Mouse (Mus musculus): ENCODE results near the gene Pecr. TPM values are rescaled to one million over a fixed set of nuclear protein-coding genes. Genes with fewer than 3 reads are reported as not detected.
"Not testable (repeated sequence)": the region's sequence is repeated elsewhere in the genome, so short reads cannot be mapped to it uniquely, and the experiment has no call there.

Gene Pecr
- polyA plus RNA-seq, 1 experiment from 2014 or later = 8.0 TPM

DNA sequence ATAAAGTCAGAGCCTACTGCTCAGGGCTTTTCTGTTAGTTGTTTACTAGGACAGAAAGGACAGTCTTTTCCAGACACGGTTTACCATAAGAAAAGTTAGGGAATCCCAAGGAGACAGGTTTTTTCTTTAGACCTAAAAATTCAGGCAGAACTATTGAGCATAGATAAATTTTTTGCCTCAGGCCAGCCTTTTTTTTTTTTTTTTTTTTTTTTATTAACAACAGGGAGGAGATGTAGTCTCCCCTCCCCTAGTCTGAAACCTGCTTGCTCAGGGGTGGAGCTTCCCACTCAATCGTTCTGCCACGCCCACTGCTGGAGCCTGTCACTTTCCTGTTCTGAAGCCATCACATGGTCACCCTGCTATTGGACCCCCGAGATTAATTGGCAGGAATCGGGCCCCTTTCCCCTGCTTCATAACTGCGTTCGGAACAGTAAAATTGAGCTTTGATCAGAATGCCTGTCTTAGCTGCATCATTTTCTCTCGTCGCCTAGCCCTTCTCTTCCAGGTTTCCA, 35.8 kb downstream of the Pecr start:
- not testable (repeated sequence) for H3K4me3 ChIP-seq (replicated peaks); H3K27ac ChIP-seq (replicated peaks); H3K36me3 ChIP-seq; ATAC-seq (ENCODE audit: low FRiP score); H3K4me2 ChIP-seq; H3K27me3 ChIP-seq (replicated peaks); H3K4me1 ChIP-seq; H3K9me3 ChIP-seq (replicated peaks); H3K9ac ChIP-seq (replicated peaks)
- 47% methylated on average over 9 of the region's 9 CpGs for WGBS

DNA sequence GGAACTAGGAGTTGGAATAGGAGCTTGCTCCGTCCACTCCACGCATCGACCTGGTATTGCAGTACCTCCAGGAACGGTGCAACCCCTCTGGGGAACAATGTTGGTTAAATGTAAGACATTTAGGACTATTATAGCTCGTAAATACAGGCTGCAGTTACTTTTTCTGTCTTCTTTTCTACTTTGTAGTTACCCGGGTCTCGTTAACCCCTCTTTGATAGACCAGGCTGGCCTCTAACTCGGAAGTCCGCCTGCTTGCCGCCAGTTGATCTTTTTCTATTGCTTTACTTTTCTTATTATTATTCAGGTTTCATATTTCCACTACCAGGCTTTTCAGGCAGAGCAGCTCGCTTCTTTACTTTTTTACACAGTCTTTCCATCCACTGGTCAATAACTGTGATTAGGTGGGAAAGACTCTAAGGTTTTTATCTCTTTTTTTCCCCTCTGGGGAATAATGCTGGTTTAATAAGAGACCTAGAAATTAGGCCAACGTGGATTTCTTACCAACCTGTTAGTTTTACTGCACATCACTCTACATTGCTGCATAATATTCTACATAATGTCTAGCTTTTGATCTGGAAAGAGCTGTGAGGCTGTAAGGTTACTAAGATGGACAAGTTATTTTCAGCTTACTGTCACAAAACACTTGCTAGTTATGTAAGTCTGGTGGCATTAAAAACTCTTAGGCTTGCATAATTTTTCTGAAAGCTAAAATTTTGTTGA, 39.6 kb downstream of the Pecr start:
- Histone ChIP-seq H3K36me3 (no peaks in the 10 kb centered on the region), H3K9ac (replicated peaks) (peak overlapping the region; percentile 84; the same call in 1 of the 2 replicates), H3K9me3 (replicated peaks) (no peaks in the 10 kb centered on the region), H3K4me3 (replicated peaks) (peak overlapping the region; percentile 50), H3K4me2 (peak overlapping the region; percentile 65), H3K27ac (replicated peaks) (peak overlapping the region; percentile 99), H3K4me1 (no peaks in the 10 kb centered on the region), H3K27me3 (replicated peaks) (no peaks in the 10 kb centered on the region)
- ATAC-seq (ENCODE audit: low FRiP score) = no peak
- 2% methylated on average over 12 of the region's 12 CpGs for WGBS

DNA sequence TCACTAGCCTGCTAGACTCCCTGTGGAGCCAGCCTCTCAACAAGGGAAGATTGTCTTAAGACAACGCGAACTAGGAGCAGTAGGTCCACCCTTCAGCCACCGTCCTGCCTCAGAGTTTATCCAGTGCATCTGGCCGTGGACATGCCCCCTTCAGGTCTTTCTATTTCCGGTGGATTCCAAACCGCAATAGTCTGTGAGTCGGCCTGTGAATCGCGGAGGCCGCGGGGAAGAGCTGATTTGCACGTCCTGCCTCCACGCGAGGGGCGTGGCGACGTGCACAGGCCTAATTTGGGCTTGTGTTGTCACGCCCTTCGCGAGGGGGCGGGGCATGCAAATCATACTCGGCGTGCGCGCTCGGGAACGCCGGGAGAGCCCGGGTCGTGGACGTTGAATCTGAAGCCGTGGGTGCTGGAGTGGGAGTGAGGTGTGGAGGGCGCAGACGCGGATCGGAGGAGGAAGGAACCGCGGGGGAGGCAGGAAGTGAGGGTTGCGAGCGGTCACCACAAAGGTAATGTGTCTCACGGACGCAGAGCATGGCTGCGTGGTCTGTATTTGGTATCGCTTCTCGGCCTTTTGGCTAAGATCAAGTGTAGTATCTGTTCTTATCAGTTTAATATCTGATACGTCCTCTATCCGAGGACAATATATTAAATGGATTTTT, 40.3 kb downstream of the Pecr start:
- peak; percentile 96 for ATAC-seq (ENCODE audit: low FRiP score)
- WGBS = under 1% methylated on average over 47 of the region's 47 CpGs

DNA sequence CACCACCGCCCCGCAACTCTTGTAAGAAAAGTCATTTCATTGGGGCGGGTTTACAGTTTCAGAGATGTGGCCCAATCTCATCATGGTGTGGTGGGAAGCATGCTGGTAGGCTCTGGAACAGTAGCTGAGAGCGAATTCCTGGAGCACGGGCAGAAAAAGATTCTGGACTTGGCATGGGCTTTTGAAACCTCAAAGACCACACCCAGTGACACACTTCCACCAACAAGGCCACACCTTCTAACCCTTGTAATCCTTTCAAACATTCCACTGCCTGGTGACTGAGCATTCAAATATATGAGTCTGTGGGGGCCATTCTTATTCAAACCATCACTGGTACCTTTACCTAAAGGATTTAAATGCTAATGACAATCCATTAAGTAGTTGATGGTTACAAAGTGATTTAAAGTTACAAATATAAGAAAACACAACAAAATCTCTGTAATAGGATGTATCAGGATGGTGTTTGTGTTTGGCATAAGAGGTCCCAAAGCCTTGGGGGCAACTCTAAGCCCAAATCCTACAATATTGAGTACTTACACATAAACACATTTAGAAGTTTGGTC, 41.5 kb downstream of the Pecr start:
- H3K4me1 ChIP-seq = peaks cover 4% of the 10 kb centered on the region
- 0 out of 2 replicates have a peak overlapping the region, but pooled peaks have one; percentile 99 for H3K27ac ChIP-seq (replicated peaks)
- H3K27me3 ChIP-seq (replicated peaks) = no peaks in the 10 kb centered on the region
- no peak overlapping the region for H3K9ac ChIP-seq (replicated peaks)
- no peak overlapping the region for H3K4me2 ChIP-seq
- WGBS = 94% methylated on average over 5 of the region's 5 CpGs
- H3K4me3 ChIP-seq (replicated peaks) = no peak overlapping the region
- H3K9me3 ChIP-seq (replicated peaks) = no peaks in the 10 kb centered on the region
- ATAC-seq (ENCODE audit: low FRiP score) = no peak
- H3K36me3 ChIP-seq = no peaks in the 10 kb centered on the region

More for the DNA sequence above, 40.3 kb downstream of the Pecr start:
- H3K4me1 ChIP-seq = no peaks in the 10 kb centered on the region
- H3K4me2 ChIP-seq = peak overlapping the region; percentile 65
- H3K27ac ChIP-seq (replicated peaks) = peak overlapping the region; percentile 99
- peak overlapping the region; percentile 50 for H3K4me3 ChIP-seq (replicated peaks)
- H3K36me3 ChIP-seq = no peaks in the 10 kb centered on the region
- H3K9ac ChIP-seq (replicated peaks) = peak overlapping the region; percentile 84
- H3K27me3 ChIP-seq (replicated peaks) = no peaks in the 10 kb centered on the region
- H3K9me3 ChIP-seq (replicated peaks) = no peaks in the 10 kb centered on the region

DNA sequence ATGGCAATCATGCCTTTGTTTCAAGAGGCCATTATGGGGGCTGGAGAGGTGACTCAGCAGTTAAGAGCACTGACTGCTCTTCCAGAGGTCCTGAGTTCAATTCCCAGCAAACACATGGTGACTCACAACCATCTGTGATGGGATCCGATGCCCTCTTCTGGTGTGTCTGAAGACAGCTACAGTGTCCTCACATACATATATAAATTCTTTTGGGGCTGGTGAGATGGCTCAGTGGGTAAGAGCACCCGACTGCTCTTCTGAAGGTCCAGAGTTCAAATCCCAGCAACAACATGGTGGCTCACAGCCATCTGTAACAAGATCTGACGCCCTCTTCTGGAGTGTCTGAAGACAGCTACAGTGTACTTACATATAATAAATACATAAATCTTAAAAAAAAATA, 45.0 kb downstream of the Pecr start:
- H3K27ac ChIP-seq (replicated peaks); ATAC-seq (ENCODE audit: low FRiP score): not testable (repeated sequence)
- 86% methylated on average over 3 of the region's 3 CpGs for WGBS

DNA sequence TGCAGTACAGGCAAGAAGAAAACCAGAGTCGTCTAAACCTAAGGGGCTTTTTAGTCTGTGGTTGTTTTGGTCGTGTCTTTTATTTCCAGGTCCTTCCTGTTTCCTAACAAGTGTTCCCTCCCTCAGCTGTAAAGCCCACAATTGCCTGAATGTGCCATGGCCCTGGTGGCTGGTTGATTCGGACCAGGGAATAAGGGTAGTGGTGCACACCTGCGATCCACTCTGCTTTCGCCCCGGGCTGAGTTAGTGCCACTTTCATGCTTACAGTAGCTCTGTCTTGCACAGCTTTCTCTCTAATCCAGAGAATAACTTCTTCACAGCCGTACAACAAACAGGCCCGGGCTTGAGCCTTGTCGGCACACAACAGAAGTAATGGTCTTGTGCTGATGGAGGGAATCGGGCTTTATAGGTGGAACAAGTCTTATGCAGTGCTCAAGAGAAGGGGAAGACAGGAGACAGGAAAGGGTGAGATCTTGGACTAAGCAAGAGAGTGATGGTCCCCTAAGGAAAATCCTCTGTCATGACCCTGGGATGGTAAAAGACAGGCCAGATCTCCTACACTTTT, 46.0 kb downstream of the Pecr start:
- 55% methylated on average over 10 of the region's 10 CpGs for WGBS
- no peak overlapping the region for H3K27ac ChIP-seq (replicated peaks)
- no peak overlapping the region for H3K9ac ChIP-seq (replicated peaks)
- no peaks in the 10 kb centered on the region for H3K36me3 ChIP-seq
- no peaks in the 10 kb centered on the region for H3K9me3 ChIP-seq (replicated peaks)
- ATAC-seq (ENCODE audit: low FRiP score) = no peak
- H3K27me3 ChIP-seq (replicated peaks) = 0 out of 2 replicates have a peak, but pooled peaks cover 5% of the 10 kb centered on the region
- H3K4me2 ChIP-seq = peak overlapping the region; percentile 51; the same call in 1 of the 2 replicates
- peaks cover 10% of the 10 kb centered on the region for H3K4me1 ChIP-seq
- 0 out of 2 replicates have a peak overlapping the region, but pooled peaks have one; percentile 28 for H3K4me3 ChIP-seq (replicated peaks)

More for the DNA sequence above, 45.0 kb downstream of the Pecr start:
- H3K9me3 ChIP-seq (replicated peaks); H3K4me2 ChIP-seq; H3K36me3 ChIP-seq; H3K27me3 ChIP-seq (replicated peaks); H3K4me3 ChIP-seq (replicated peaks); H3K9ac ChIP-seq (replicated peaks): not testable (repeated sequence)
- peaks cover 10% of the 10 kb centered on the region for H3K4me1 ChIP-seq

DNA sequence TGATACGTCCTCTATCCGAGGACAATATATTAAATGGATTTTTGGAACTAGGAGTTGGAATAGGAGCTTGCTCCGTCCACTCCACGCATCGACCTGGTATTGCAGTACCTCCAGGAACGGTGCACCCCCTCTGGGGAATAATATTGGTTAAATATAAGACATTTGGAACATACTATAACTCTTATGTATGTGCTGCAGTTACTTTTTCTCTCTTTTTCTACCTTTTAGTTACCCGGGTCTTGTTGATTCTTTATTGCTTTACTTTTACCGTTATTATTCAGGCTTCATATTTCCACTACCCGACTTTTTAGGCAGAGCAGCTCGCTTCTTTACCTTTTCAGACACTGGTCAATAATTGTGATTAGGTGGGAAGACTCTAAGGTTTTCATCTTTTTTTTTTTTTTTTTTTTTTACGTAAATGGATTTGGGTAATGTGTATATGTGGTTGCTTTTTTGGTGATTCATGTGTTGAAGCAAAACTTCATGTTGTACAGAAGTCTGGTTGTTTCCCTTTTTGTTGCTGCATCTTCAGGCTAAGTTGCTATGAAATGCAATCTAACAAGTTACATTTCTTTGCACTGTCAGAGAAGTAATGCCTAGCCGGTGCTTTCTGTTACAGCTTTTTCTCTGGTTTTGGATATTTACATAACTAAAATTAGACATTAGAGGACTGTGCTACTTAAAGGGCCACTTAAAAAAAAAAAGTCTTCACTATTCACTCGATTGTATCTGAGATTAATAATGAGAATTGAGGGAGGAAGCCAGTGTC, 46.9 kb downstream of the Pecr start:
- Histone ChIP-seq H3K9ac (replicated peaks) (no peak overlapping the region), H3K36me3 (no peaks in the 10 kb centered on the region), H3K27me3 (replicated peaks) (0 out of 2 replicates have a peak, but pooled peaks cover 5% of the 10 kb centered on the region), H3K9me3 (replicated peaks) (no peaks in the 10 kb centered on the region), H3K4me3 (replicated peaks) (peak overlapping the region; percentile 28), H3K4me1 (peaks cover 10% of the 10 kb centered on the region), H3K4me2 (peak overlapping the region; percentile 51), H3K27ac (replicated peaks) (no peak overlapping the region)
- ATAC-seq (ENCODE audit: low FRiP score) = no peak
- WGBS = 7% methylated on average over 13 of the region's 13 CpGs

DNA sequence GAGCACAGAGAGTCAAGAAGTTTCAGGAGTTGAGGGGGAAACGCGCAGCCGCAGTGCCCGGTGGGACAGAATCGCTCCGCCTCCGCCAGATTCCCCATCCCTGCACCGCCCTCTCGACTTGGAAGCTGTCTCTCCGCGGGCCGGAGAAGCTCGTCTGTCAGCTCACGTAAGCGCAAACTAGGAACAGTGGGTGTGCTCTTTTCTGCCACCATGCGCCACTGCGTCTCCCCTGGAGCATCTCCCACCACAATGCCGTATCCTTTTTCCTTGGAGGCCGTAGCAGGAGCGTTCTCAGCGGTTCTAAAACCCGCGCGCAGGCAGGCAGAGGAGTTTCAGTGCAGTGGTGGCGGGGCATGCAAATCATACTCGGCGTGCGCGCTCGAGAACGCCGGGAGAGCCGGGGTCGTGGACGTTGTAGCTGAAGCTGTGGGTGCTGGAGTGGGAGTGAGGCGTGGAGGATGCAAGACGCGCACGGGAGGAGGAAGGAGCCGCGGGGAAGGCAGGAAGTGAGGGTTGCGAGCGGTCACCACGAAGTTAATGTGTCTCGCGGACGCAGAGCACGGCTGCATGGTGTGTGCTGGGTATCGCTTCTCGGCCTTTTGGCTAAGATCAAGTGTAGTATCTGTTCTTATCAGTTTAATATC, 47.6 kb downstream of the Pecr start:
- not testable (repeated sequence) for H3K9me3 ChIP-seq (replicated peaks); H3K36me3 ChIP-seq; H3K27me3 ChIP-seq (replicated peaks)
- WGBS = 0% methylated on average over 37 of the region's 50 CpGs
- peak overlapping the region; percentile 68 for H3K4me2 ChIP-seq
- ATAC-seq (ENCODE audit: low FRiP score) = peak; percentile 88
- peak overlapping the region; percentile 54 for H3K4me3 ChIP-seq (replicated peaks)
- H3K4me1 ChIP-seq = peaks cover 10% of the 10 kb centered on the region
- peak overlapping the region; percentile 58 for H3K9ac ChIP-seq (replicated peaks)
- H3K27ac ChIP-seq (replicated peaks) = peak overlapping the region; percentile 82

DNA sequence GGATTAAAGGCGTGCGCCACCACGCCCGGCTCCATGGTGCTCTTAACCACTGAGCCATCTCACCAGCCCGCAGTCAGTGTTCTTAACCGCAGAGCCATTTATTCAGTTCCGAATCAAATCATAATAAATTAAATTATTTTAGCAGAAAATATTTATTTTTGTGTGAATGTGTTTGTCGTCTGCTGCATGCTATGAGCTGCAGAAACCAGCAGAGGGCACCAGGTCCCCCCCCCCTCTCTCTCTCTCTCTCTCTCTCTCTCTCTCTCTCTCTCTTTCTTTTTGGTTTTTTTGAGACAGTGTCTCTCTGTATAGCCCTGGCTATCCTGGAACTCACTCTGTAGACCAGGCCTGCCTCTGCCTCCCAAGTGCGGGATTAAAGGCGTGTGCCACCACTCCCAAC, 51.5 kb downstream of the Pecr start:
- H3K36me3 ChIP-seq; ATAC-seq (ENCODE audit: low FRiP score); H3K9ac ChIP-seq (replicated peaks); H3K27ac ChIP-seq (replicated peaks); H3K4me3 ChIP-seq (replicated peaks); H3K4me2 ChIP-seq; H3K4me1 ChIP-seq; H3K27me3 ChIP-seq (replicated peaks); H3K9me3 ChIP-seq (replicated peaks): not testable (repeated sequence)
- 81% methylated on average over 10 of the region's 10 CpGs for WGBS

DNA sequence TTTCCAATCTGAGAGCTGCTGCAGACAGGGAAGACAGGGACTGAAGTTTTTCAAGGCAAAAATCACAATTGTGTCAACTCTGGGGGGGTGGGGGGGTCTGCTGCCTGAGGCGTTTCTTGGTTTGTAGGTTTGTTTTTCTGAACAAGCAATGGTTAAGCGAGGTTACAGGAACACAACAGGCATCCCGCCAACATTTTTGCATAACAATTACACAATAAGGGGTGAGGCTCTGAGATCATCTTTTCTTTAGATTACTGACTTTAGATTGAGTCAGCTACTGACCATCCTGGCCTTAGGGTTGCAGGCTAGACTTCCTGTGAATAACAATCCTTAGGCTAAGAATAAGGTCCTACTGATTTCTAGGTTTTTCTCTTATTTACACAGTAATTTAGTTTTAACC, 55.1 kb downstream of the Pecr start:
- ATAC-seq (ENCODE audit: low FRiP score) = no peak
- H3K4me3 ChIP-seq (replicated peaks) = no peak overlapping the region
- WGBS = 12% methylated on average over 3 of the region's 3 CpGs

More for the DNA sequence above, 55.1 kb downstream of the Pecr start:
- no peak overlapping the region for H3K27ac ChIP-seq (replicated peaks)
- H3K4me1 ChIP-seq = no peaks in the 10 kb centered on the region
- 0 out of 2 replicates have a peak, but pooled peaks cover 7% of the 10 kb centered on the region for H3K27me3 ChIP-seq (replicated peaks)
- no peak overlapping the region for H3K9ac ChIP-seq (replicated peaks)
- H3K4me2 ChIP-seq = no peak overlapping the region
- H3K9me3 ChIP-seq (replicated peaks) = no peaks in the 10 kb centered on the region
- H3K36me3 ChIP-seq = no peaks in the 10 kb centered on the region

Data from neural tube, embryonic 15.5 days (tissue).